Mouse (Mus musculus) forebrain, embryonic 12.5 days (tissue): ENCODE results near the gene Rbm10. TPM values are rescaled to one million over a fixed set of nuclear protein-coding genes. Genes with fewer than 3 reads are reported as not detected.

Experiments used
- ATAC-seq: fragments of 200-750 bp; cut with Nextera tagmentation; 2 replicates; pipeline ENCODE4 v1.8.0; 2017; ENCODE audit warnings: moderate TSS enrichment; ENCODE audit not compliant: low FRiP score
- H3K27ac ChIP-seq: fragments of 300-500 bp; sonication (generic); 2 replicates; pipeline ENCODE4 v1.5.1; 2016; ENCODE audit warnings: mild to moderate bottlenecking
- H3K27me3 ChIP-seq: fragments of 300-500 bp; sonication (generic); 2 replicates; pipeline ENCODE4 v1.6.1; 2016; ENCODE audit warnings: mild to moderate bottlenecking
- H3K36me3 ChIP-seq: fragments of 300-500 bp; sonication (generic); replicated peaks from 2 replicates; pipeline ENCODE4 v1.6.1; 2016; ENCODE audit warnings: mild to moderate bottlenecking
- H3K4me1 ChIP-seq: fragments of 300-500 bp; sonication (generic); 2 replicates; pipeline ENCODE4 v1.6.1; 2016
- H3K4me2 ChIP-seq: fragments of 300-500 bp; sonication (generic); 2 replicates; pipeline ENCODE4 v1.6.1; 2016; ENCODE audit warnings: mild to moderate bottlenecking, moderate library complexity
- H3K4me3 ChIP-seq: fragments of 300-500 bp; sonication (generic); replicated peaks from 2 replicates; pipeline ENCODE4 v1.5.1; 2016; ENCODE audit warnings: mild to moderate bottlenecking
- H3K9ac ChIP-seq: fragments of 300-500 bp; sonication (generic); 2 replicates; pipeline ENCODE4 v1.6.1; 2016; ENCODE audit warnings: mild to moderate bottlenecking
- H3K9me3 ChIP-seq: fragments of 300-500 bp; sonication (generic); 2 replicates; pipeline ENCODE4 v1.6.1; 2016
- WGBS: fragments of 180-500 bp; shearing (Covaris S2); methylation state at CpG from one replicate; pipeline ENCODE4 v1.1.7; 2016; 5-methylcytosine and 5-hydroxymethylcytosine counted together
- polyA plus RNA-seq: library from polyadenylated mRNA; unstranded; fragments of >200 nt; fragmentation: Nextera tagmentation; extraction: Ambion mirVana; gene quantifications from 2 replicates; pipeline ENCODE4 v1.2.1, GENCODE M21; 2016

The Rbm10 gene
- polyA plus RNA-seq, 1 experiment from 2014 or later: 84.9 TPM

DNA sequence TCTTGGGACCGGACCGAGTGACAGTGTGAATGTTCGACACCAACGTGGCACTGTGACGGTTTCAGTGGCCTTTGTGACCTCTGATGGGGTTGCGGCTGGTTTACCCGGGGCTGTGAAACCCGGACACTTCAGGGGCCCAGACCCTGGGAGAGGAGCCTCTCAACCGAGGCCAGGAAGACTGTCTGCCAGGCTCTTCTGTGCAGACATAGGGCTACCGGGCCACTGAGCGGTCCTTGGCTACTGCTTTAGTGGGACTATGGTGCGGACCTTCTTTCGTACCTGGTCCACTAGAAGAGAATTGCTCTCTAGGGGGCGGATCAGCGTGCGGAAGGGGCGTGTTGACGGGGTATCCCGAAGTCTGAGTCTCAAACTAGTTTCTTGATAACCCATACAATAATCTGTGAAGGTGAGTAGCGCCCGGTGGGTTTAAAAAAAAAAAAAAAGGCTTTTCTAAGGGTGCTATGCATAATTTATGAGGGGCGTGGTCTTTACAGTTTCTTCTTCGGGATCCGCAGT, 41.6 kb downstream of the Rbm10 start:
- H3K27me3 ChIP-seq: no peaks in the 10 kb centered on the region
- peak overlapping the region; percentile 45 for H3K4me3 ChIP-seq
- H3K4me2 ChIP-seq: peak overlapping the region; percentile 66
- H3K27ac ChIP-seq: no peak overlapping the region
- peaks cover 4% of the 10 kb centered on the region for H3K4me1 ChIP-seq
- H3K36me3 ChIP-seq: no peaks in the 10 kb centered on the region
- 8% methylated on average over 24 of the region's 24 CpGs for WGBS
- no peak for ATAC-seq
- peak overlapping the region; percentile 40; the same call in 1 of the 2 replicates for H3K9ac ChIP-seq
- H3K9me3 ChIP-seq: no peaks in the 10 kb centered on the region

DNA sequence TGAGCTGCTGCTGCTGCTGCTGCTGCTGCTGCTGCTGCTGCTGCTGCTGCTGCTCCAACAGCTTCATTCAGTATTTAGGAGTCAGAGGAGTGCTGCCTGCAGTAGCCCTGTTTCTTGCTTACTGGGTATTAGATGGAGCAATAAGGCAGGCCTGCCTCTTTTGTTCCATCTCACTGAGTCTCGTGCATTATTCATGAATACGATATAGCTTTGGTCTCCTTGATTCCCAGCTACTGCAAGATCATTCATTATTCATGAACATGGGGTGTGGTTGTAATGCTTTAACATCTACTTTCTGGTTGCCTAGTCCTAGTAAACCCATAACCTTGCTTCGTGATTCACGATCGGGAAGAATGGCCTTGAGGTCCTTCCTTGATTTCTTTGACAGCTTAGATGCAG, 45.0 kb downstream of the Rbm10 start:
- H3K4me1 ChIP-seq: peaks cover 20% of the 10 kb centered on the region
- ATAC-seq: peak; percentile 72
- peak overlapping the region; percentile 15; the same call in 1 of the 2 replicates for H3K4me2 ChIP-seq
- H3K36me3 ChIP-seq: peaks cover under 1% of the 10 kb centered on the region; the same call in 1 of the 2 replicates
- peak overlapping the region; percentile 82 for H3K27ac ChIP-seq
- H3K27me3 ChIP-seq: no peaks in the 10 kb centered on the region
- WGBS: 21% methylated on average over 5 of the region's 5 CpGs
- no peaks in the 10 kb centered on the region for H3K9me3 ChIP-seq
- H3K4me3 ChIP-seq: 0 out of 2 replicates have a peak overlapping the region, but pooled peaks have one; percentile 7
- H3K9ac ChIP-seq: no peak overlapping the region

- peak overlapping the region; percentile 83 for H3K27ac ChIP-seq
- H3K9ac ChIP-seq: peak overlapping the region; percentile 82
- WGBS: 13% methylated on average over 28 of the region's 28 CpGs
- no peaks in the 10 kb centered on the region for H3K9me3 ChIP-seq
- peaks cover 4% of the 10 kb centered on the region; the same call in 1 of the 2 replicates for H3K36me3 ChIP-seq
- H3K4me2 ChIP-seq: peak overlapping the region; percentile 56
- no peaks in the 10 kb centered on the region for H3K27me3 ChIP-seq
- H3K4me1 ChIP-seq: peaks cover 20% of the 10 kb centered on the region
- ATAC-seq: peak; percentile 92
- peak overlapping the region; percentile 62 for H3K4me3 ChIP-seq
These were observed 45.6 kb downstream of the Rbm10 start for GRCm38 (mm10) chrX:20662716-20663443.

DNA sequence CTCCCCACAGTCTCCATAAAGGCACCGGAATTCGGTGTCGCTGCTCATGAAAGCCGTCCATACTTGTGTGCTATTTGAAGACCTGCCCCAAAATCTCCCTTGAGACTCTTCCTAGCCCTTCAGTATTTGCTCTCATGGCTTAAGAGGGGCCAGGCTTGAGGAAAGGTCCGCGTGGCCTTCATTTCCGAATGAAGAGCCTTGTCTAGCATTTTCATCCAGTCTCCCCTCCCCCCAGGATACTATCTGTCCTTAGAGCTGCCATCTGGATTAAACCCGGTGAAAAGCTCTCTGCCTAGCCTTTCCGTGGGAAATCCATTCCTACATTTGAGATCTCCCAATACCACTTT, 46.1 kb downstream of the Rbm10 start:
- H3K4me2 ChIP-seq: peak overlapping the region; percentile 56
- ATAC-seq: no peak
- H3K27ac ChIP-seq: peak overlapping the region; percentile 83
- 7% methylated on average over 9 of the region's 9 CpGs for WGBS
- peaks cover 20% of the 10 kb centered on the region for H3K4me1 ChIP-seq
- H3K27me3 ChIP-seq: no peaks in the 10 kb centered on the region
- peaks cover 7% of the 10 kb centered on the region for H3K36me3 ChIP-seq
- H3K4me3 ChIP-seq: peak overlapping the region; percentile 62
- no peaks in the 10 kb centered on the region for H3K9me3 ChIP-seq
- peak overlapping the region; percentile 82 for H3K9ac ChIP-seq

DNA sequence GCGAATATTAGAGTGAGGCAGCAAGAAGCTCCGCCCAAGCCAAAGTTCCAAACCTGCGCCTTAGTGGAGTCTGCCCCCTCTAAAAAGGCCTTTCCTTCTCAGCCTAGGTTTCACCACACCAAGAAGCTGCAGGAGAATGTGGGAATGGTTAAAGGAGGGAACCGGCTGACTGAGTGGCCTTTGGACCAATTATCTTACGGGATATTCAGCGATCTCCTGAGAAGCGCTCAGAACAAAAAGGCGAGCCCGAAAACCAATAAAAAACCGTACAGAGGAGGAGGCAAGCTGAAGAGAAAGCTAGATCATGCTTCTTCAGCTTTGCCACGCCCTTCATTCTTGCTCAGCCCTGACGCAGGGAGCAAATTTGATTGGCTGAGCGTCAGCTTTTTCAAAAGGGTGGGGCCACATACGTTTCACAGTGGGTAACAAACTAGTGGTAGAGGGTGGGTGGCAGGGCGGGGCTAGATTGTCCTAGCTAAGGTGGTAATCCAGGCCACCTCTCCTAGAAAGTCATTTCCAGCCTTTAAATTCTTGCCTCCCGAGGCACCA, 70.3 kb downstream of the Rbm10 start, which contains the start of gene Cdk16:
Cdk16 (plus strand) TSS at position 436 of the 549 bp plus-strand sequence.
- Histone ChIP-seq H3K27me3 (no peaks in the 10 kb centered on the region), H3K9ac (peak within 1 kb of the TSS; percentile 74), H3K4me1 (peaks cover 16% of the 10 kb centered on the region), H3K4me2 (peak within 1 kb of the TSS; percentile 62), H3K9me3 (no peaks in the 10 kb centered on the region; the same call in 1 of the 2 replicates), H3K4me3 (peak within 1 kb of the TSS; percentile 65), H3K27ac (peak within 1 kb of the TSS; percentile 98), H3K36me3 (peaks cover 14% of the 10 kb centered on the region)
- peak; percentile 95 for ATAC-seq
- 27% methylated on average over 16 of the region's 16 CpGs for WGBS

DNA sequence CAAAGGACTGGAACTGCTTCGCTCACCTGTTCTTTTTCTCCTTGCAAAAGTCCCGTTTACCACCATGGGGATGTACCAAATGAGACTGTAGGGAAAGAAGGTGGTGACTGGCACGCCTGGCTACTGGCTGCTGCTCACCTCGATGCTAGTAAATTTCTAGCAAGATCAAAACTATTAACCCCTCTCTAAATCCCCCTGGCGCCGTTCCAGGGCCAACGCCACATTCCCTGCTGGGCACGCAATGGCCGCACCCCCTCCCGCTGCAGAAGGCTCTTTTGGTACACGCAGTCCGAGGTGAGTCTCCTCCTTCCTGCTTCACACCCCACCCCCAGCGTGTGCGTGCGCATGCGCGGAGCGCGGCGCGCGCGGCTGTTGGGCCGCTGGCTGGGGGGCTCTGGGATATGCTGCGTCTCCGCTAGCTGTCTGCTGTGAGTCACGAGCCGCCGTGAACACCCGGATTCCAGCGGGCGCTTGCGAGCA, 70.8 kb downstream of the Rbm10 start:
- Histone ChIP-seq H3K27ac (peak overlapping the region; percentile 98), H3K36me3 (peaks cover 11% of the 10 kb centered on the region), H3K4me2 (peak overlapping the region; percentile 62), H3K9ac (peak overlapping the region; percentile 74), H3K4me1 (peaks cover 16% of the 10 kb centered on the region), H3K27me3 (no peaks in the 10 kb centered on the region), H3K4me3 (peak overlapping the region; percentile 65), H3K9me3 (no peaks in the 10 kb centered on the region; the same call in 1 of the 2 replicates)
- 20% methylated on average over 33 of the region's 33 CpGs for WGBS
- ATAC-seq: peak; percentile 94

GRCm38 (mm10) chrX:20688615-20689014, 71.3 kb downstream of the Rbm10 start:
- H3K36me3 ChIP-seq: peaks cover 13% of the 10 kb centered on the region
- WGBS: 16% methylated on average over 27 of the region's 35 CpGs
- peak overlapping the region; percentile 74 for H3K9ac ChIP-seq
- peak; percentile 64 for ATAC-seq
- H3K4me3 ChIP-seq: peak overlapping the region; percentile 65
- peak overlapping the region; percentile 98 for H3K27ac ChIP-seq
- peaks cover 16% of the 10 kb centered on the region for H3K4me1 ChIP-seq
- no peaks in the 10 kb centered on the region for H3K27me3 ChIP-seq
- peak overlapping the region; percentile 62 for H3K4me2 ChIP-seq
- no peaks in the 10 kb centered on the region; the same call in 1 of the 2 replicates for H3K9me3 ChIP-seq

GRCm38 (mm10) chrX:20691566-20691965, 74.3 kb downstream of the Rbm10 start:
- no peak for ATAC-seq
- H3K27ac ChIP-seq: no peak overlapping the region
- peaks cover 35% of the 10 kb centered on the region for H3K36me3 ChIP-seq
- peaks cover 16% of the 10 kb centered on the region for H3K4me1 ChIP-seq
- no peak overlapping the region for H3K4me3 ChIP-seq
- no peaks in the 10 kb centered on the region; the same call in 1 of the 2 replicates for H3K9me3 ChIP-seq
- H3K4me2 ChIP-seq: no peak overlapping the region
- WGBS: 82% methylated on average over 3 of the region's 3 CpGs
- H3K27me3 ChIP-seq: no peaks in the 10 kb centered on the region
- H3K9ac ChIP-seq: no peak overlapping the region

DNA sequence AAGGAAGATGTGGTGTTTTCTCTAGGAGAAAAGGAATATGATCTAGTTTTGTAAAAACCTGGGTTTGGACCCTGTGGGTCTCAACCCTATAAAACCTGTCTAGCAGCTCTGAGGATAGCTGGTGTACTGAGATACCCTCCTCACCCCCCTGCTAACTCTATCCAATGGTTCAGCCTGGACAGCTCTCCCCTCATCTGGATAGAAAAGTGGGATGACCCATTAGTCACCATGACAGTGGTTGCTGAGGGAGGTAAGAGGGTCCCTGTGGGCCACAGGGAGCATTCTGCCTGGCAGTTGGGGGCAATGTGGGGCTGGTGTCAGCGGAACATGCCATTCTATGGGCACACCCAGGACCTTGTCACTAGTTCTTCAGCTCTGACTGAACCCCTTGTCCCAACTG, 75.3 kb downstream of the Rbm10 start:
- H3K4me3 ChIP-seq: no peak overlapping the region
- WGBS: 70% methylated on average over 1 of the region's 1 CpGs
- H3K9me3 ChIP-seq: no peaks in the 10 kb centered on the region; the same call in 1 of the 2 replicates
- H3K27ac ChIP-seq: no peak overlapping the region
- ATAC-seq: no peak
- H3K27me3 ChIP-seq: no peaks in the 10 kb centered on the region
- no peak overlapping the region for H3K4me2 ChIP-seq
- H3K36me3 ChIP-seq: peaks cover 43% of the 10 kb centered on the region
- no peak overlapping the region for H3K9ac ChIP-seq
- H3K4me1 ChIP-seq: peaks cover 10% of the 10 kb centered on the region

DNA sequence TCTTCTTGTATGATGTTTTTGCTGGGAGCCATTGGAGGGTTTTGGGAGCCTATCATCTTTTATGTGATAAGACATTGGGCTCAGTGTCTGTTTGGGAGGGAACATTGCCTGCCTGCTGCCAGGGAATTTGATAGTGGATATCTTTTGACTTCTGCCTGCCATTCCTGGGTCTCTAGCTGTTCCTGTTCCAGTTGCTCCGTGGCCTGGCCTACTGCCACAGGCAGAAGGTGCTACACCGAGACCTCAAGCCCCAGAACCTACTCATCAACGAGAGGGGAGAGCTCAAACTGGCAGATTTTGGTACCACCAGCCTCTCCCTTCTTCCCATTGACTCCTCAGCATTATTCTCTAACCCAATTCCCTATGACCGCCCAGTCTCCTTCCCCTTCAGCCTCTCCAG, 78.5 kb downstream of the Rbm10 start:
- WGBS: 92% methylated on average over 4 of the region's 4 CpGs
- Histone ChIP-seq H3K36me3 (peaks cover 59% of the 10 kb centered on the region), H3K9me3 (no peaks in the 10 kb centered on the region), H3K27ac (no peak overlapping the region), H3K4me2 (no peak overlapping the region), H3K9ac (no peak overlapping the region), H3K4me3 (no peak overlapping the region), H3K27me3 (no peaks in the 10 kb centered on the region), H3K4me1 (no peaks in the 10 kb centered on the region)
- no peak for ATAC-seq
